Mouse (Mus musculus): ENCODE results near the gene Olfr971.

- TF ChIP-seq CTCF (IDR thresholded peaks at IDR 0.05; ENCODE audit: control insufficient read depth, insufficient read depth, low read length) (no peak), POLR2A (IDR thresholded peaks at IDR 0.05; ENCODE audit: borderline replicate concordance, control insufficient read depth, low read depth, low read length) (no peak)
These were observed 29.4 kb downstream of the Olfr971 start, which contains the start of gene Olfr972 for GRCm38 (mm10) chr9:39866122-39866521.

Data from bone marrow, adult 2 months (tissue).